Mouse (Mus musculus): Measurements from ENCODE around the gene Fchsd2. TPM values are rescaled to one million over a fixed set of nuclear protein-coding genes. Genes with fewer than 3 reads are reported as not detected.

The Fchsd2 gene
- polyA plus RNA-seq, 1 experiment: 14.7 TPM

GRCm38 (mm10) chr7:101295438-101295837 is 202.8 kb downstream of the Fchsd2 start:
- 50% methylated on average over 1 of the region's 1 CpGs for WGBS
- TF ChIP-seq CTCF (IDR thresholded peaks at IDR 0.05; ENCODE audit: insufficient read depth, low read length) (no peak), POLR2A (IDR thresholded peaks at IDR 0.05; ENCODE audit: borderline replicate concordance, extremely low read depth, low read depth, low read length) (no peak)
- no peak for DNase-seq
- Histone ChIP-seq H3K4me1 (ENCODE audit: control insufficient read depth, insufficient read depth, low read length) (no peaks in the 10 kb centered on the region), H3K4me3 (replicated peaks; ENCODE audit: extremely low read depth, low read depth, low read length) (no peak overlapping the region)

- DNase-seq: peak; percentile 68
- 34% methylated on average over 35 of the region's 35 CpGs for WGBS
- no peak overlapping the region for H3K4me3 ChIP-seq (replicated peaks; ENCODE audit: extremely low read depth, low read depth, low read length)
- TF ChIP-seq CTCF (IDR thresholded peaks at IDR 0.05; ENCODE audit: insufficient read depth, low read length) (no peak), POLR2A (IDR thresholded peaks at IDR 0.05; ENCODE audit: borderline replicate concordance, extremely low read depth, low read depth, low read length) (no peak)
- H3K4me1 ChIP-seq (ENCODE audit: control insufficient read depth, insufficient read depth, low read length): peaks cover 5% of the 10 kb centered on the region; the same call in 1 of the 2 replicates
Observed at GRCm38 (mm10) chr7:101296252-101297022, 203.8 kb downstream of the Fchsd2 start.

GRCm38 (mm10) chr7:101297023-101297405 is 204.4 kb downstream of the Fchsd2 start:
- H3K4me3 ChIP-seq (replicated peaks; ENCODE audit: extremely low read depth, low read depth, low read length): no peak overlapping the region
- DNase-seq: no peak
- WGBS: 55% methylated on average over 8 of the region's 8 CpGs
- peaks cover 5% of the 10 kb centered on the region; the same call in 1 of the 2 replicates for H3K4me1 ChIP-seq (ENCODE audit: control insufficient read depth, insufficient read depth, low read length)
- TF ChIP-seq POLR2A (IDR thresholded peaks at IDR 0.05; ENCODE audit: borderline replicate concordance, extremely low read depth, low read depth, low read length): no peak
- no peak for TF ChIP-seq CTCF (IDR thresholded peaks at IDR 0.05; ENCODE audit: insufficient read depth, low read length)

GRCm38 (mm10) chr7:101298375-101298774 is 205.7 kb downstream of the Fchsd2 start:
- no peak for DNase-seq
- H3K4me3 ChIP-seq (replicated peaks; ENCODE audit: extremely low read depth, low read depth, low read length): no peak overlapping the region
- TF ChIP-seq POLR2A (IDR thresholded peaks at IDR 0.05; ENCODE audit: borderline replicate concordance, extremely low read depth, low read depth, low read length): no peak
- TF ChIP-seq CTCF (IDR thresholded peaks at IDR 0.05; ENCODE audit: insufficient read depth, low read length): no peak
- 78% methylated on average over 3 of the region's 3 CpGs for WGBS
- peaks cover 8% of the 10 kb centered on the region; the same call in 1 of the 2 replicates for H3K4me1 ChIP-seq (ENCODE audit: control insufficient read depth, insufficient read depth, low read length)

GRCm38 (mm10) chr7:101301361-101301880 is 208.8 kb downstream of the Fchsd2 start:
- WGBS: 1% methylated on average over 30 of the region's 30 CpGs
- TF ChIP-seq CTCF (IDR thresholded peaks at IDR 0.05; ENCODE audit: insufficient read depth, low read length) (no peak), POLR2A (IDR thresholded peaks at IDR 0.05; ENCODE audit: borderline replicate concordance, extremely low read depth, low read depth, low read length) (no peak)
- no peak for DNase-seq
- H3K4me3 ChIP-seq (replicated peaks; ENCODE audit: extremely low read depth, low read depth, low read length): peak overlapping the region; percentile 74
- peaks cover 8% of the 10 kb centered on the region; the same call in 1 of the 2 replicates for H3K4me1 ChIP-seq (ENCODE audit: control insufficient read depth, insufficient read depth, low read length)

GRCm38 (mm10) chr7:101301881-101302456 is 209.3 kb downstream of the Fchsd2 start, which contains the start of gene Atg16l2:
TSS of gene Atg16l2 (minus strand) at chr7:101302251.
- Histone ChIP-seq H3K4me3 (replicated peaks; ENCODE audit: extremely low read depth, low read depth, low read length) (peak within 1 kb of the TSS; percentile 74), H3K4me1 (ENCODE audit: control insufficient read depth, insufficient read depth, low read length) (peaks cover 8% of the 10 kb centered on the region; the same call in 1 of the 2 replicates)
- DNase-seq: peak; percentile 94
- TF ChIP-seq POLR2A (IDR thresholded peaks at IDR 0.05; ENCODE audit: borderline replicate concordance, extremely low read depth, low read depth, low read length): peak; percentile 56
- no peak for TF ChIP-seq CTCF (IDR thresholded peaks at IDR 0.05; ENCODE audit: insufficient read depth, low read length)
- under 1% methylated on average over 39 of the region's 39 CpGs for WGBS

- no peak for DNase-seq
- TF ChIP-seq POLR2A (IDR thresholded peaks at IDR 0.05; ENCODE audit: borderline replicate concordance, extremely low read depth, low read depth, low read length) (no peak), CTCF (IDR thresholded peaks at IDR 0.05; ENCODE audit: insufficient read depth, low read length) (no peak)
- Histone ChIP-seq H3K4me1 (ENCODE audit: control insufficient read depth, insufficient read depth, low read length) (peaks cover 8% of the 10 kb centered on the region; the same call in 1 of the 2 replicates), H3K4me3 (replicated peaks; ENCODE audit: extremely low read depth, low read depth, low read length) (no peak overlapping the region)
- 42% methylated on average over 7 of the region's 7 CpGs for WGBS
Observed at GRCm38 (mm10) chr7:101302691-101303090, 210.0 kb downstream of the Fchsd2 start.

- DNase-seq: no peak
- 28% methylated on average over 2 of the region's 2 CpGs for WGBS
- TF ChIP-seq CTCF (IDR thresholded peaks at IDR 0.05; ENCODE audit: insufficient read depth, low read length) (no peak), POLR2A (IDR thresholded peaks at IDR 0.05; ENCODE audit: borderline replicate concordance, extremely low read depth, low read depth, low read length) (no peak)
- H3K4me3 ChIP-seq (replicated peaks; ENCODE audit: extremely low read depth, low read depth, low read length): no peak overlapping the region
- peaks cover 6% of the 10 kb centered on the region for H3K4me1 ChIP-seq (ENCODE audit: control insufficient read depth, insufficient read depth, low read length)
Observed at GRCm38 (mm10) chr7:101306841-101307240, 214.2 kb downstream of the Fchsd2 start.

- Histone ChIP-seq H3K4me1 (ENCODE audit: control insufficient read depth, insufficient read depth, low read length) (peaks cover 3% of the 10 kb centered on the region), H3K4me3 (replicated peaks; ENCODE audit: extremely low read depth, low read depth, low read length) (peak overlapping the region; percentile 93)
- TF ChIP-seq POLR2A (IDR thresholded peaks at IDR 0.05; ENCODE audit: borderline replicate concordance, extremely low read depth, low read depth, low read length) (no peak), CTCF (IDR thresholded peaks at IDR 0.05; ENCODE audit: insufficient read depth, low read length) (no peak)
- DNase-seq: no peak
- WGBS: 25% methylated on average over 5 of the region's 5 CpGs
Observed at GRCm38 (mm10) chr7:101309985-101310326, 217.3 kb downstream of the Fchsd2 start.
